Mouse (Mus musculus) forebrain, embryonic 12.5 days (tissue): ENCODE measurements around the gene Snta1. TPM values are rescaled to one million over a fixed set of nuclear protein-coding genes. Genes with fewer than 3 reads are reported as not detected.

Source experiments
- ATAC-seq: fragments of 200-750 bp; cut with Nextera tagmentation; 2 replicates; pipeline ENCODE4 v1.8.0; 2017; ENCODE audit warnings: moderate TSS enrichment; ENCODE audit not compliant: low FRiP score
- H3K27ac ChIP-seq: fragments of 300-500 bp; sonication (generic); 2 replicates; pipeline ENCODE4 v1.5.1; 2016; ENCODE audit warnings: mild to moderate bottlenecking
- H3K27me3 ChIP-seq: fragments of 300-500 bp; sonication (generic); 2 replicates; pipeline ENCODE4 v1.6.1; 2016; ENCODE audit warnings: mild to moderate bottlenecking
- H3K36me3 ChIP-seq: fragments of 300-500 bp; sonication (generic); replicated peaks from 2 replicates; pipeline ENCODE4 v1.6.1; 2016; ENCODE audit warnings: mild to moderate bottlenecking
- H3K4me1 ChIP-seq: fragments of 300-500 bp; sonication (generic); 2 replicates; pipeline ENCODE4 v1.6.1; 2016
- H3K4me2 ChIP-seq: fragments of 300-500 bp; sonication (generic); 2 replicates; pipeline ENCODE4 v1.6.1; 2016; ENCODE audit warnings: mild to moderate bottlenecking, moderate library complexity
- H3K4me3 ChIP-seq: fragments of 300-500 bp; sonication (generic); replicated peaks from 2 replicates; pipeline ENCODE4 v1.5.1; 2016; ENCODE audit warnings: mild to moderate bottlenecking
- H3K9ac ChIP-seq: fragments of 300-500 bp; sonication (generic); 2 replicates; pipeline ENCODE4 v1.6.1; 2016; ENCODE audit warnings: mild to moderate bottlenecking
- H3K9me3 ChIP-seq: fragments of 300-500 bp; sonication (generic); 2 replicates; pipeline ENCODE4 v1.6.1; 2016
- WGBS: fragments of 180-500 bp; shearing (Covaris S2); methylation state at CpG from one replicate; pipeline ENCODE4 v1.1.7; 2016; 5-methylcytosine and 5-hydroxymethylcytosine counted together
- polyA plus RNA-seq: library from polyadenylated mRNA; unstranded; fragments of >200 nt; fragmentation: Nextera tagmentation; extraction: Ambion mirVana; gene quantifications from 2 replicates; pipeline ENCODE4 v1.2.1, GENCODE M21; 2016

Gene Snta1
- polyA plus RNA-seq, 1 experiment from 2014 or later = 4.2 TPM

GRCm38 (mm10) chr2:154338161-154338560, 69.7 kb downstream of the Snta1 start:
- H3K27me3 ChIP-seq = no peaks in the 10 kb centered on the region
- no peak for ATAC-seq
- H3K9me3 ChIP-seq = no peaks in the 10 kb centered on the region
- no peak overlapping the region for H3K27ac ChIP-seq
- H3K4me3 ChIP-seq = no peak overlapping the region
- 90% methylated on average over 1 of the region's 1 CpGs for WGBS
- H3K36me3 ChIP-seq = peaks cover 21% of the 10 kb centered on the region
- H3K9ac ChIP-seq = no peak overlapping the region
- no peak overlapping the region for H3K4me2 ChIP-seq
- H3K4me1 ChIP-seq = no peaks in the 10 kb centered on the region

GRCm38 (mm10) chr2:154335572-154335971, 72.3 kb downstream of the Snta1 start:
- no peak for ATAC-seq
- H3K9me3 ChIP-seq = no peaks in the 10 kb centered on the region
- H3K4me1 ChIP-seq = no peaks in the 10 kb centered on the region
- no peak overlapping the region for H3K9ac ChIP-seq
- H3K36me3 ChIP-seq = peaks cover 12% of the 10 kb centered on the region
- WGBS = 90% methylated on average over 4 of the region's 4 CpGs
- H3K4me2 ChIP-seq = no peak overlapping the region
- H3K27me3 ChIP-seq = no peaks in the 10 kb centered on the region
- no peak overlapping the region for H3K4me3 ChIP-seq
- no peak overlapping the region for H3K27ac ChIP-seq

- no peak overlapping the region for H3K9ac ChIP-seq
- no peak overlapping the region for H3K4me3 ChIP-seq
- 84% methylated on average over 3 of the region's 3 CpGs for WGBS
- no peaks in the 10 kb centered on the region for H3K27me3 ChIP-seq
- H3K4me1 ChIP-seq = no peaks in the 10 kb centered on the region
- H3K36me3 ChIP-seq = no peaks in the 10 kb centered on the region
- no peaks in the 10 kb centered on the region for H3K9me3 ChIP-seq
- no peak overlapping the region for H3K4me2 ChIP-seq
- no peak overlapping the region for H3K27ac ChIP-seq
- ATAC-seq = no peak
These were observed 81.0 kb downstream of the Snta1 start for GRCm38 (mm10) chr2:154326852-154327251.

Other genes with a start within 250 kb of the Snta1 start
- not detected in 2 replicates for gene Bpifa5, start 245.5 kb downstream of the Snta1 start, polyA plus RNA-seq
- not detected in 2 replicates for gene Bpifb1, start 217.3 kb downstream of the Snta1 start, polyA plus RNA-seq
- gene Bpifb5, start 184.4 kb downstream of the Snta1 start, polyA plus RNA-seq = 0.11 TPM in 1 of 2 replicates, not detected in the other
- not detected in 2 replicates for gene Bpifb9a, start 150.2 kb downstream of the Snta1 start, polyA plus RNA-seq
- gene Bpifb9b, start 100.9 kb downstream of the Snta1 start, polyA plus RNA-seq = not detected in 2 replicates
- gene Cdk5rap1, start 35.1 kb downstream of the Snta1 start, polyA plus RNA-seq = 12.8 and 15.2 TPM in 2 replicates
- 75.6 and 84.0 TPM in 2 replicates for gene Cbfa2t2, start 28.4 kb upstream of the Snta1 start, polyA plus RNA-seq
- gene 1700003F12Rik, start 139.0 kb upstream of the Snta1 start, polyA plus RNA-seq = 2.3 and 2.5 TPM in 2 replicates
- gene Actl10, start 143.7 kb upstream of the Snta1 start, polyA plus RNA-seq = 0.66 and 0.86 TPM in 2 replicates
- gene Necab3, start 150.8 kb upstream of the Snta1 start, polyA plus RNA-seq = 8.7 and 11.0 TPM in 2 replicates
- gene E2f1, start 161.8 kb upstream of the Snta1 start, polyA plus RNA-seq = 29.8 and 33.3 TPM in 2 replicates
- 10.4 and 11.2 TPM in 2 replicates for gene Pxmp4, start 195.6 kb upstream of the Snta1 start, polyA plus RNA-seq
- 1.2 and 1.4 TPM in 2 replicates for gene Zfp341, start 205.2 kb upstream of the Snta1 start, polyA plus RNA-seq
- gene 4930519P11Rik, start 205.3 kb upstream of the Snta1 start, polyA plus RNA-seq = not detected in 2 replicates
- gene Chmp4b, start 243.6 kb upstream of the Snta1 start, polyA plus RNA-seq = 20.9 and 21.8 TPM in 2 replicates